Mouse (Mus musculus) intestine, embryonic 16.5 days (tissue): ENCODE data around the gene Ms4a1. TPM values are rescaled to one million over a fixed set of nuclear protein-coding genes. Genes with fewer than 3 reads are reported as not detected.
"Not testable (repeated sequence)": the region's sequence is repeated elsewhere in the genome, so short reads cannot be mapped to it uniquely, and the experiment has no call there.

Source experiments
- ATAC-seq: fragments of 200-750 bp; cut with Nextera tagmentation; 2 replicates; pipeline ENCODE4 v1.8.0; 2017; ENCODE audit warnings: moderate TSS enrichment, moderate library complexity
- H3K27ac ChIP-seq: fragments of 300-500 bp; sonication (generic); 2 replicates; pipeline ENCODE4 v1.5.1; 2014; ENCODE audit warnings: mild to moderate bottlenecking, low read length
- H3K27me3 ChIP-seq: fragments of 300-500 bp; sonication (generic); replicated peaks from 2 replicates; pipeline ENCODE4 v1.6.1; 2014; ENCODE audit warnings: low read length, control low read depth, mixed read lengths; ENCODE audit not compliant: control insufficient read depth, insufficient read depth
- H3K36me3 ChIP-seq: fragments of 300-500 bp; sonication (generic); 2 replicates; pipeline ENCODE4 v1.6.1; 2014; ENCODE audit warnings: low read length, control low read depth; ENCODE audit not compliant: control insufficient read depth, insufficient read depth
- H3K4me1 ChIP-seq: fragments of 300-500 bp; sonication (generic); 2 replicates; pipeline ENCODE4 v1.6.1; 2014; ENCODE audit warnings: low read length, control low read depth, mixed read lengths; ENCODE audit not compliant: control insufficient read depth, insufficient read depth
- H3K4me2 ChIP-seq: fragments of 300-500 bp; sonication (generic); 2 replicates; pipeline ENCODE4 v1.6.1; 2014; ENCODE audit warnings: low read depth, low read length, control low read depth
- H3K4me3 ChIP-seq: fragments of 300-500 bp; sonication (generic); 2 replicates; pipeline ENCODE4 v1.5.1; 2014; ENCODE audit warnings: mild to moderate bottlenecking, low read length
- H3K9ac ChIP-seq: fragments of 300-500 bp; sonication (generic); 2 replicates; pipeline ENCODE4 v1.6.1; 2014; ENCODE audit warnings: low read depth, low read length
- H3K9me3 ChIP-seq: fragments of 300-500 bp; sonication (generic); 2 replicates; pipeline ENCODE4 v1.6.1; 2016; ENCODE audit warnings: low read length, control low read depth; ENCODE audit not compliant: control insufficient read depth
- WGBS: fragments of 180-500 bp; shearing (Covaris S2); extraction: QIAGEN DNeasy Blood & Tissue Kit; methylation state at CpG from one replicate; pipeline ENCODE4 v1.1.7; 2014; 5-methylcytosine and 5-hydroxymethylcytosine counted together
- polyA plus RNA-seq: library from polyadenylated mRNA; unstranded; fragments of >200 nt; fragmentation: Nextera tagmentation; extraction: Ambion mirVana; gene quantifications from 2 replicates; pipeline ENCODE4 v1.2.1, GENCODE M21; 2015

Ms4a1 gene
- 0.07 TPM in 1 of 2 replicates, not detected in the other for polyA plus RNA-seq

DNA sequence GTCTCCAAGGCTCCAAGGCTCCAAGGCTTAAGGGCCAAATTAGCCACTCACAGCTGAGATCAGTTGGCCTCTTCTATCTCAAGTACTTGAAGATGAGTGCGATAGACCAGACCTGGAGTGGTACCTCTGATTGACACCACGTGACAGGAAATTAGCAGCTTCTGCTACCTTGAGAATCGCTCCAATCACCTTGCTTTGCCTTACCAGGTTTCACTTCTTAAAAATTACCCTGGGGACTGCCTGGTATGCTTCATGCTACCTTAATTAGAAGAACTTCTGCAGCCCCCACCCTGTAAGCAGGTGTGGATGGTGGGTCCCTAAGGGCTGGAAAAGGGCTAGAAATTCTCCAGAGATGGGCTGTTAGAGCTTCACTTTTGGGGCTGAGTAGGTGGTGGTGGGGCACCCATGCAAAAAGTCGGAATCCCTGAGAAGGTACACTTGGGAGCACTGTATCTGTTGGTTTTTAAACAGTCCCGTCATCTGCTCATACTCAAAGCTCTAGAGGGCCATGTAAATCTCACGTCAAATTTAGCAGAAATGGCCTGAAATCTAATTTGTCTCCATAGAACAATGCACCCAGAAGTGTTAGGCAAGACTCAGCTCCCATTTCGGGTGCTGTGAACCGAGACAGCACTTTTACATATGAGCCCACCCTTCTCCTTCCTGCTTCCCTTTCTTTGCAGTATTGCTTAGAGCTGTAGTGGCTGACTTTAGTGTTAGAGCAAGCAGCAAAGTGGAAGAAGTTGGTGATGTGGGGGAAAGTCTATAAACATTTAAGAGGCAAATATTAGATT, at the start of gene Ms4a1:
Gene Ms4a1, minus strand, starts transcription at position 190 of the 794 bp plus-strand sequence.
- Histone ChIP-seq H3K4me2 (no peak within 1 kb of the TSS), H3K27ac (no peak within 1 kb of the TSS), H3K9me3 (no peaks in the 10 kb centered on the region), H3K4me3 (no peak within 1 kb of the TSS), H3K27me3 (no peaks in the 10 kb centered on the region), H3K9ac (no peak within 1 kb of the TSS), H3K4me1 (no peaks in the 10 kb centered on the region), H3K36me3 (no peaks in the 10 kb centered on the region)
- ATAC-seq: no peak
- 89% methylated on average over 8 of the region's 8 CpGs for WGBS

DNA sequence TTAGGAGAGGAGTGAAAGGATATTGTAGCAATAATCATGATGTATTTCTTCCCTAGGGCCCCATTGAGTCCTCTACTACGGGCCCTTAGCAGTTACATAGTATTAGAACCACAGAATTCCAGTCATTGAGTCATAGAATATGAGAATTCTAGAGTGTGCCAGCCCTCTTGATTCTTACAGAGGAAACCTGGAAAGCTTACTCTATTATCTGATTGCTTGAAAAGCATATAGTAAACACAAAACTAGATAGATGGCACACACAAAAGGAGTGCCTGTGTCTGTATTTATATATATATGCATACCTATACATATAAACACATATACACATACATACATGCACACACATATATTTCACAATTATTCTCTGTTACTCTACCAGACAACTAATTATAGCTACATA, 48.3 kb upstream of the Ms4a1 start, which contains the start of gene Ms4a14:
Gene Ms4a14, minus strand, starts transcription at position 101 of the 400 bp plus-strand sequence.
- no peaks in the 10 kb centered on the region for H3K9me3 ChIP-seq
- no peak for ATAC-seq
- H3K4me3 ChIP-seq: no peak within 1 kb of the TSS
- no peak within 1 kb of the TSS for H3K4me2 ChIP-seq
- no peaks in the 10 kb centered on the region for H3K4me1 ChIP-seq
- 68% methylated on average over 1 of the region's 1 CpGs for WGBS
- H3K27ac ChIP-seq: no peak within 1 kb of the TSS
- no peaks in the 10 kb centered on the region for H3K36me3 ChIP-seq
- H3K9ac ChIP-seq: no peak within 1 kb of the TSS
- no peaks in the 10 kb centered on the region for H3K27me3 ChIP-seq

DNA sequence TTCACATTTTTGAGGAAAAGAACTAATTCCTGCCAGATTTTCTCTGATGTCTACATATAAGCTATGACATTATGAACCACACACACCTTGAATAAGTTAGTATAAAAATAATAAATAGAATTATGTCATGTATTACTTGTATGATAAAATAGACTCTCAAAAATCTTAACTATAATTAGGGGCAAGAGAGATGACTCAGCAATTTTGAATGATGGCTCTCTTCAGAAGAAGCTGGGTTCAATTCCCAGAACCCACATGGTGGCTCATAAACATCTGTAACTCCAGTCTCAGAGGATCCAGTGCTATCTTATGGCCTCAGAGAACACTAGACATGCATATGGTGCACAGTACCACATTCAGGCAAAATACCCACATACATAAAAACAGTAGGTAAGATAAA, 42.8 kb upstream of the Ms4a1 start:
- Histone ChIP-seq H3K27ac (no peak overlapping the region), H3K4me3 (no peak overlapping the region), H3K27me3 (no peaks in the 10 kb centered on the region), H3K9ac (no peak overlapping the region), H3K9me3 (no peaks in the 10 kb centered on the region), H3K4me1 (no peaks in the 10 kb centered on the region), H3K36me3 (no peaks in the 10 kb centered on the region), H3K4me2 (no peak overlapping the region)
- no peak for ATAC-seq

DNA sequence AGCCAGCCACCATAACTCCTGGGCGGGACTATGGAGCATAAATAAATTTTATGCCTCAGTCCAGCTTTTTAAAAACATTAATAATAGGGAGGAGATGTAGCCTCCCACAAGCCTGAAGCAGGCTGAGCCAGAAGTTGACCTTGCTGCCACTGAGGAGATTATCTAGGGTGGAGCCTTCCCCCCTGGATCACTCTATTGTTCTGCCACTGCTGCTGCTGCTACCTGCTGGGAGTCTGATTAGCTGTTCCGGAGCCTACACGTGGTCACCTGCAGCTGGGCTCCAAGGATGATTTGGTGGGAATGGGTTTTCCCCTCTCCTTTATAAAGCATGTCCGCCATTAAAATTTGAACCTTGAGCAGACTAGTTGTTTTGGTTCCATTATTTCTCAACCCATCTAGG, 33.5 kb upstream of the Ms4a1 start:
- not testable (repeated sequence) for H3K27ac ChIP-seq, ATAC-seq, H3K4me3 ChIP-seq, H3K27me3 ChIP-seq, H3K4me1 ChIP-seq, H3K9ac ChIP-seq, H3K9me3 ChIP-seq, H3K4me2 ChIP-seq, H3K36me3 ChIP-seq
- 61% methylated on average over 4 of the region's 4 CpGs for WGBS

DNA sequence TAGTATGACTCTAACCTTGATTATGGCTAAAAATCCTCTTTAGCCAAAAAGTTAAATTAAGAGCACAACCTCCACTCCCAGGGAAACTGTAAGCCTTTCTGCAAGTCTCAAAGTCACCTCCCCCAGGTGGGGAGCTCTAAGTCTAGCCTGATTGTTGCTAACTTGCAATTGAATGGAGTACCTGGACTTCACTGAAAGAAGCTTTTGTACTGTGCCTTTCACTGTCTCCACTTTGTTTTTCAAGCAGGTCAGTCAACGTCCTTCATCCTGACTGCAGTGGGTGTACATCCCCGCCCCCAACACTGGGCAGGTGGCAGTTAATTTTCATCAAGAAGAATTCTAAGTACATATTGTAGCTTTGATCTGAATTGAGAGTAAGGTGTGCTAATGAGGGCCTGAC, 32.9 kb upstream of the Ms4a1 start:
- WGBS: 68% methylated on average over 2 of the region's 2 CpGs
- Histone ChIP-seq H3K9ac (no peak overlapping the region), H3K4me1 (no peaks in the 10 kb centered on the region), H3K27me3 (no peaks in the 10 kb centered on the region), H3K36me3 (no peaks in the 10 kb centered on the region), H3K4me2 (no peak overlapping the region), H3K27ac (no peak overlapping the region), H3K4me3 (no peak overlapping the region), H3K9me3 (no peaks in the 10 kb centered on the region)
- no peak for ATAC-seq

DNA sequence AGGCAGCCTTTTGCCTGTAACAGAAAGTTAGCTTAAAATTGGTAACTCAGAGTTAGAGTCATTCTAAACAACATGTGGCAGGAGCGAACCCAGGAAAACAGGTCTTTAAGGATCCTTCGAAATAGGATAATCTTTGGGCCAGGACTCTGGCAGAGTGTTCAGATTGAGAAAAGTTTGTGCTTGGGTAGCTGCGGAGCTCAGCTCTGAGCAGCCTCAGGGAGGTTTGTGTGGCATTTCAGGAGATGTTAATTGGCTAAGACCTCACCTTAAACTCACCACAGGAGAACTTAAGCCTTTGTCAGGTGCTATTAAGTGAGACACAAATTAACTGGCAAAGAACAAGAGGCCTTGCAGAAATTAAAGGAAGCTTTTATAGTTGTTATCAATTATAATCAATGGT, 27.6 kb upstream of the Ms4a1 start:
- WGBS: 25% methylated on average over 3 of the region's 3 CpGs
- not testable (repeated sequence) for H3K36me3 ChIP-seq, H3K9ac ChIP-seq, H3K4me2 ChIP-seq, H3K27ac ChIP-seq, H3K9me3 ChIP-seq, H3K27me3 ChIP-seq, H3K4me1 ChIP-seq, ATAC-seq
- peak overlapping the region; percentile 12; the same call in 1 of the 2 replicates for H3K4me3 ChIP-seq

DNA sequence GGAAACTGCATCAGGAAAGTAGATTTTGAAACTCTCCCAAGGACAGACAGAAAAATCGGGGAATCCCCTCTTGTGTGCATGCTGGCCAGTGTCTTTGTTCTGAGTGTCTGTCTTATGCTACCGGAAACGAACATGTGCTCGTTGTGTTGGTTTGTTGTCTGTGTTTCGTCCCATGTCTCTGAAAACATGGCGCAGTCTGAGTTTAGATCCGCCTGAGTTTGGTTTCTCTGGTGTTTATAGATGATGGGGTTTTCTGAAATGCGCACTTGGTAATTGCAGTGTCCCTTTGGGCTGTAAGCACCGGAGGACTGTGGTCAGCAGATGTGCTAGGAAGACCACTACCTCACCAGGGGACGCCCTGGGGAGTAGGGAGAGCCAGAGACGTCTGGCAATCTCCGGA, 26.9 kb upstream of the Ms4a1 start:
- no peak for ATAC-seq
- H3K9me3 ChIP-seq: no peaks in the 10 kb centered on the region

DNA sequence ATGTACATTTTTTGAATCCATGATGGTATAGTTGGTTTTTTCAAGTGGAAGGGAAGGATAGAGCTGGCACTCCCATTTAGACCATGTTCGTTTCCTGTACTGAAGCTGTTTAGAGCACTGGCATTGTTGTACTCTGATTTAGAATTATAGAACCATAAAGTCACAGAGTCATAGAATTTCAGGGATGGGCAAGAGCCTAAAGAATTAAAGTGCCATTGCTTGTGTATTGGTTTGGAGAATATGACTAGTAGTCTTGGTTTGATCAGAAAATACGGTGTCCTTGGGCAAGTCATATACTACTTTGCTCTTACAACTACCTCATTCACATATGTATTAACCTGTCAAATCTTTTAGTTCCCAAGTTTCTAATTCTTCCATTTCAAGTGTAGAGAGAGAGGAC, 17.7 kb upstream of the Ms4a1 start, which contains the start of gene Ms4a5:
Gene Ms4a5, minus strand, starts transcription at position 101 of the 400 bp plus-strand sequence.
- no peaks in the 10 kb centered on the region for H3K4me1 ChIP-seq
- 87% methylated on average over 2 of the region's 2 CpGs for WGBS
- H3K4me3 ChIP-seq: no peak within 1 kb of the TSS
- no peak within 1 kb of the TSS for H3K4me2 ChIP-seq
- H3K27me3 ChIP-seq: no peaks in the 10 kb centered on the region
- no peak within 1 kb of the TSS for H3K9ac ChIP-seq
- H3K36me3 ChIP-seq: no peaks in the 10 kb centered on the region
- no peaks in the 10 kb centered on the region for H3K9me3 ChIP-seq
- no peak for ATAC-seq
- no peak within 1 kb of the TSS for H3K27ac ChIP-seq

More for the DNA sequence above, 26.9 kb upstream of the Ms4a1 start:
- WGBS: 5% methylated on average over 12 of the region's 12 CpGs
- Histone ChIP-seq H3K4me2 (peak overlapping the region; percentile 53), H3K4me1 (no peaks in the 10 kb centered on the region), H3K9ac (peak overlapping the region; percentile 61; the same call in 1 of the 2 replicates), H3K27me3 (no peaks in the 10 kb centered on the region), H3K4me3 (peak overlapping the region; percentile 40), H3K36me3 (no peaks in the 10 kb centered on the region), H3K27ac (peak overlapping the region; percentile 65)

DNA sequence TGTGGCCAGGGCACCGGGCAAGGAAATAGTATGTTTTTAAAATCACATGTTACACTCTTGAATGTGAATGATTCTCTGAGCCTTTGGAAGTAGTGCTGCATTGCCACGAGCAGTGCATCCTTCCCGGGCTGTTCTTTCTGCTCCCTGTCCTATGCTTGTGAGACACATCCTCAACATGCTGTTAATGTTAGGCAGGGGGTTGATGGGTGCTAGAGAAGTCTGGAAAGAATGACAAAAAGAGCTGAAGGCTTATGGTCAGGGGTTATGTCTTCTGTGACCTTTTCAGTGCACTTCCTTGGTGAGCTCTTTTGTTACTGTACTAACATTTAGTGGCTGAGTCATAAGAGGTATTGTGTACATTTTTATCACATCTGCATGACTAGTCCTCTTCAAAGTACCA, 14.2 kb upstream of the Ms4a1 start:
- WGBS: 75% methylated on average over 3 of the region's 3 CpGs
- no peak overlapping the region for H3K27ac ChIP-seq
- no peak overlapping the region for H3K4me3 ChIP-seq

More for the DNA sequence above, 14.2 kb upstream of the Ms4a1 start:
- Histone ChIP-seq H3K36me3 (no peaks in the 10 kb centered on the region), H3K4me2 (no peak overlapping the region), H3K9ac (no peak overlapping the region), H3K4me1 (peaks cover 2% of the 10 kb centered on the region; the same call in 1 of the 2 replicates), H3K9me3 (no peaks in the 10 kb centered on the region), H3K27me3 (no peaks in the 10 kb centered on the region)
- no peak for ATAC-seq
